23 mouse cellular contexts compared by ENCODE assay signal in the genomic region with DNA sequence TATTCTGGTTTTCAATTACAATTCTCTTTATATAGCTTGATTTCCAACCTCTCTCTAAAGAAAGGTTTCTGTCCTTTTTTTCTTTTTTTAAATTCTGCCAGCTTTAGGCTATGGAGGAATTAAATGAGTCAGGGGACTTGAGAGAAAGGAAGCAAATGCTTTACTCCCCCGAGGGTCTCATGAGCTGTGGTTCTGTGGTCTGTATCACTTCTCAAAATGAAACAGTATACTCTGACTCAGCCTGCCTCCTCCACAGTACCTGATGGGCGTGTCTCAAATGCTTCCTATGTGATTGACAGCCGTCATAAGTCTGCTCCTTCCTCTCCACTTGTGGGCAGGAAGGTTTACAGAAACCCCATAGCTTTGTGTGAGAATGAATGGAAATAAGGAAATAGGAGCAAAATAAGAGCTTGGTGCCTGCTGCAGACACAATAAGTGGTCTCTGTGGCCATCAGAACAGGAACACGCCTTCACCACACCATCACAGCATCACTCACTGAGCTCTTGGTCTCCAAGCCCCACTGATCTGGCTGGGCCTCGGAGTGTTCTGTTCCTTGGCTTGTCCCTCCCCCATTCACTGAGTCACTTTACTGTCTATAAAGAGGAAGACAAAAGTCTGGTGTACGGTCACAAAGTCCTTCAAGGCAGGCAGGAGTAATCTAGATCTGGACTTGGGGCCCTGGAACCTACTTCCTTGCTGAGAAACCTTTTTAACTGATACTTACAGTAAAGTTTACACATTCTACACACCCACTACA. TPM values are rescaled to one million over a fixed set of nuclear protein-coding genes. Genes with fewer than 3 reads are reported as not detected.
DNase-seq lines count a peak whose midpoint lies in the region; ATAC-seq and TF ChIP-seq lines count a peak whose summit lies in the region.
"Had no signal": no experiment of that assay in that cellular context is flagged by ENCODE, and none has a peak within 500 bp of the region (broad histone marks: within the 10 kb centered on the region; RNA-seq: fewer than 3 reads in every experiment).

No protein-coding gene starts in this region.

- ATAC-seq in lung, postnatal 0 days: no peak

- H3K9me3 ChIP-seq in lung, postnatal 0 days (ENCODE audit: low read length): no peaks in the 10 kb centered on the region
- H3K9me3 ChIP-seq: embryonic facial prominence, embryonic 12.5 days; G1E; hindbrain, embryonic 13.5 days; liver, embryonic 15.5 days; midbrain, embryonic 10.5 days had no signal

- no peak overlapping the region for H3K4me2 ChIP-seq in lung, postnatal 0 days (replicated peaks; ENCODE audit: low read depth, low read length)
- H3K4me2 ChIP-seq: embryonic facial prominence, embryonic 12.5 days; hindbrain, embryonic 13.5 days; liver, embryonic 15.5 days had no signal

- no peak overlapping the region for H3K27ac ChIP-seq in lung, postnatal 0 days (ENCODE audit: low read length)
- H3K27ac ChIP-seq: embryonic facial prominence, embryonic 12.5 days; gastrocnemius, adult 2 months; hindbrain, embryonic 13.5 days; liver, embryonic 15.5 days; midbrain, embryonic 10.5 days had no signal

- H3K4me3 ChIP-seq in lung, postnatal 0 days (ENCODE audit: low read depth, low read length): no peak overlapping the region
- H3K4me3 ChIP-seq: embryonic facial prominence, embryonic 12.5 days; gastrocnemius, adult 2 months; hindbrain, embryonic 13.5 days; liver, embryonic 15.5 days; midbrain, embryonic 10.5 days had no signal

- no peak overlapping the region for H3K9ac ChIP-seq in lung, postnatal 0 days (replicated peaks; ENCODE audit: low read depth)
- H3K9ac ChIP-seq: embryonic facial prominence, embryonic 12.5 days; hindbrain, embryonic 13.5 days; liver, embryonic 15.5 days had no signal

- H3K27me3 ChIP-seq in lung, postnatal 0 days (replicated peaks; ENCODE audit: insufficient read depth, low read length): no peaks in the 10 kb centered on the region
- H3K27me3 ChIP-seq: embryonic facial prominence, embryonic 12.5 days; hindbrain, embryonic 13.5 days; liver, embryonic 15.5 days had no signal

- 62% methylated on average over 6 of the region's 6 CpGs for WGBS in lung, postnatal 0 days

- TF ChIP-seq EP300 in lung, postnatal 0 days (IDR thresholded peaks at IDR 0.05): no peak

- H3K36me3 ChIP-seq in lung, postnatal 0 days (ENCODE audit: insufficient read depth, low read length): no peaks in the 10 kb centered on the region
- H3K36me3 ChIP-seq: embryonic facial prominence, embryonic 12.5 days; G1E; hindbrain, embryonic 13.5 days; liver, embryonic 15.5 days; midbrain, embryonic 10.5 days had no signal

- no peak for TF ChIP-seq CTCF in lung, postnatal 0 days (IDR thresholded peaks at IDR 0.05)

- H3K4me1 ChIP-seq in lung, postnatal 0 days (ENCODE audit: insufficient read depth, low read depth, low read length): no peaks in the 10 kb centered on the region
- H3K4me1 ChIP-seq: embryonic facial prominence, embryonic 12.5 days; hindbrain, embryonic 13.5 days; liver, embryonic 15.5 days; midbrain, embryonic 10.5 days had no signal

- peak; percentile 4 for DNase-seq in lung, postnatal 36 days
- DNase-seq in lung, postnatal 0 days (ENCODE audit: low spot score): no peak
- peak; percentile 77 for DNase-seq in induced T-regulatory cell, adult 2 months (ENCODE audit: low read depth)
- peak; percentile 2 for DNase-seq in naive thymus-derived CD4-positive, alpha-beta T cell, adult 2 months (ENCODE audit: low read depth)
- no peak for DNase-seq in layer of hippocampus, adult 9-11 months
- DNase-seq in thymus, postnatal 4 days: no peak
- DNase-seq in T-cell, adult 2 months (ENCODE audit: low spot score): no peak
- no peak for DNase-seq in neural tube, embryonic 10.5 days (ENCODE audit: extremely low spot score, low spot score)
- DNase-seq: adrenal gland, adult 2 months; B cell, adult 2 months; cerebellum, adult 11 months; cerebellum, postnatal 36 days; gastrocnemius, adult 2 months; kidney, adult 9 months; kidney, postnatal 4 days; lung, postnatal 10 days; thymus, postnatal 25 days had no signal

RNA-seq across cellular contexts. Expression of gene Atp10b, which starts 24.9 kb away (rescaled TPM):
- polyA plus RNA-seq in lung, postnatal 0 days (2015; fragmentation: Nextera tagmentation; extraction: Ambion mirVana): 0.16 and 0.19 TPM in 2 replicates
- polyA plus RNA-seq: adrenal gland, adult 2 months; G1E; heart, postnatal 0 days had no signal

Comparison
In these comparisons a context has a peak if more than half of its experiments do, and no peak if none do; other contexts are left out.
1. DNase-seq: peak in lung, postnatal 36 days (single experiment), induced T-regulatory cell, adult 2 months (single experiment) and naive thymus-derived CD4-positive, alpha-beta T cell, adult 2 months (single experiment); none in lung, postnatal 0 days (single experiment), layer of hippocampus, adult 9-11 months (single experiment), thymus, postnatal 4 days (single experiment), T-cell, adult 2 months (single experiment) and neural tube, embryonic 10.5 days (single experiment).